Mouse (Mus musculus) heart, adult 2 months (tissue): ENCODE measurements around the gene Camta1. TPM values are rescaled to one million over a fixed set of nuclear protein-coding genes. Genes with fewer than 3 reads are reported as not detected.

ENCODE experiments used
- DNase-seq, 2 experiments: peaks; one replicate each; pipeline ENCODE4 v3.0.0; 2021
- H3K27ac ChIP-seq: fragments of 200-600 bp; 2 replicates; pipeline ENCODE4 v1.8.1; 2022
- H3K27me3 ChIP-seq: fragments of 200-500 bp; 2 replicates; pipeline ENCODE4 v1.6.1; 2012; ENCODE audit warnings: mild to moderate bottlenecking, low read length, inconsistent platforms, mixed read lengths; ENCODE audit not compliant: control insufficient read depth, insufficient read depth
- H3K36me3 ChIP-seq: fragments of 200-500 bp; 2 replicates; pipeline ENCODE4 v1.6.1; 2012; ENCODE audit warnings: low read length, inconsistent platforms; ENCODE audit not compliant: control insufficient read depth, insufficient read depth
- H3K4me1 ChIP-seq: fragments of 200-500 bp; 2 replicates; pipeline ENCODE4 v1.6.1; 2011; ENCODE audit warnings: low read length; ENCODE audit not compliant: control insufficient read depth, insufficient read depth
- H3K4me3 ChIP-seq: fragments of 200-600 bp; 2 replicates; pipeline ENCODE4 v1.8.1; 2022
- H3K79me2 ChIP-seq: fragments of 200-500 bp; replicated peaks from 2 replicates; pipeline ENCODE4 v1.6.1; 2012; ENCODE audit warnings: mild to moderate bottlenecking, inconsistent platforms, low read length, moderate library complexity, mixed read lengths; ENCODE audit not compliant: control insufficient read depth, insufficient read depth
- H3K9ac ChIP-seq: fragments of 200-500 bp; 2 replicates; pipeline ENCODE4 v1.6.1; 2012; ENCODE audit warnings: low read depth, mild to moderate bottlenecking, control low read depth, inconsistent platforms, low read length, mixed read lengths
- CTCF ChIP-seq: fragments of 200-600 bp; IDR thresholded peaks from 2 replicates; pipeline ENCODE4 v1.8.1; 2022; ENCODE audit warnings: antibody characterized with exemption, mild to moderate bottlenecking, moderate library complexity
- EP300 ChIP-seq: fragments of 200-500 bp; IDR thresholded peaks from 2 replicates; pipeline ENCODE4 v1.6.1; 2011; ENCODE audit warnings: low read depth, low read length, control low read depth; ENCODE audit not compliant: insufficient read depth
- POLR2A ChIP-seq: fragments of 200-500 bp; IDR thresholded peaks from 2 replicates; pipeline ENCODE4 v1.6.1; 2011; ENCODE audit warnings: mild to moderate bottlenecking, low read depth, low read length, control low read depth; ENCODE audit not compliant: insufficient read depth
- WGBS: fragments of 180-500 bp; shearing (Covaris S2); methylation state at CpG from one replicate; pipeline ENCODE4 v1.1.7; 2018; 5-methylcytosine and 5-hydroxymethylcytosine counted together
- intact Hi-C: fragments of 180-260 bp; cut with DNase I; formaldehyde crosslinking; loops from one replicate; pipeline ENCODE4 v1.15.1; 2025
- polyA plus RNA-seq: library from polyadenylated mRNA; depleted of rRNA; stranded (reverse); fragments of >200 nt; gene quantifications from 2 replicates; pipeline ENCODE4 v1.2.3, GENCODE M21; 2012
- total RNA-seq, 2 experiments: library from RNA; stranded (reverse); gene quantifications; 2 replicates each; pipeline ENCODE4 v1.2.3; 2021

The Camta1 gene
- total and polyA plus RNA-seq, 3 experiments = 39.4 to 234 (median 208) TPM

- H3K9ac ChIP-seq = no peak overlapping the region
- intact Hi-C loops = no loop called here
- H3K4me3 ChIP-seq = no peak overlapping the region
- H3K36me3 ChIP-seq = no peaks in the 10 kb centered on the region
- no peak for DNase-seq
- no peaks in the 10 kb centered on the region for H3K4me1 ChIP-seq
- H3K27ac ChIP-seq = no peak overlapping the region
- no peaks in the 10 kb centered on the region for H3K27me3 ChIP-seq
- TF ChIP-seq POLR2A (no peak), EP300 (no peak), CTCF (no peak)
- no peaks in the 10 kb centered on the region for H3K79me2 ChIP-seq
- 46% methylated on average over 14 of the region's 14 CpGs for WGBS
Observed at GRCm38 (mm10) chr4:151876400-151876799, 14.7 kb upstream of the Camta1 start.

GRCm38 (mm10) chr4:151863511-151863910 is 1.8 kb upstream of the Camta1 start:
- Histone ChIP-seq H3K4me3 (peak overlapping the region; percentile 76), H3K27me3 (no peaks in the 10 kb centered on the region), H3K27ac (peak overlapping the region; percentile 97), H3K36me3 (peaks cover 9% of the 10 kb centered on the region), H3K4me1 (peaks cover 6% of the 10 kb centered on the region), H3K9ac (no peak overlapping the region), H3K79me2 (peaks cover 1% of the 10 kb centered on the region; the same call in 1 of the 2 replicates)
- no peak for TF ChIP-seq EP300
- no peak for TF ChIP-seq CTCF
- no peak for TF ChIP-seq POLR2A
- 56% methylated on average over 9 of the region's 9 CpGs for WGBS
- no peak for DNase-seq
- intact Hi-C loops = loop anchor here (2.0 kb wide), 2 partner anchors 35 to 57 kb away; no protein-coding TSS in a partner anchor

GRCm38 (mm10) chr4:151861471-151861805 is 238 bp downstream of the Camta1 start:
- WGBS = 1% methylated on average over 40 of the region's 58 CpGs
- no peak for TF ChIP-seq EP300
- TF ChIP-seq POLR2A = no peak
- TF ChIP-seq CTCF = no peak
- no peaks in the 10 kb centered on the region for H3K27me3 ChIP-seq
- H3K9ac ChIP-seq = peak overlapping the region; percentile 97
- H3K79me2 ChIP-seq = peaks cover 2% of the 10 kb centered on the region; the same call in 1 of the 2 replicates
- peaks cover 8% of the 10 kb centered on the region for H3K4me1 ChIP-seq
- peak in 1 of 2 experiments; percentile 100 for DNase-seq
- peak overlapping the region; percentile 80 for H3K27ac ChIP-seq
- peaks cover 9% of the 10 kb centered on the region for H3K36me3 ChIP-seq
- intact Hi-C loops = no loop called here
- H3K4me3 ChIP-seq = peak overlapping the region; percentile 56

- DNase-seq = peak; percentile 59 to 68
- Histone ChIP-seq H3K4me3 (peak overlapping the region; percentile 62), H3K79me2 (peaks cover 5% of the 10 kb centered on the region; the same call in 1 of the 2 replicates), H3K9ac (peak overlapping the region; percentile 92), H3K4me1 (peaks cover 8% of the 10 kb centered on the region), H3K27ac (peak overlapping the region; percentile 84), H3K36me3 (peaks cover 9% of the 10 kb centered on the region), H3K27me3 (no peaks in the 10 kb centered on the region)
- intact Hi-C loops = no loop called here
- TF ChIP-seq POLR2A = no peak
- peak; percentile 57 for TF ChIP-seq CTCF
- 1% methylated on average over 40 of the region's 63 CpGs for WGBS
Observed at GRCm38 (mm10) chr4:151860441-151861331, 990 bp downstream of the Camta1 start.

- peaks cover 10% of the 10 kb centered on the region for H3K4me1 ChIP-seq
- peaks cover 7% of the 10 kb centered on the region; the same call in 1 of the 2 replicates for H3K79me2 ChIP-seq
- no peaks in the 10 kb centered on the region for H3K27me3 ChIP-seq
- intact Hi-C loops = no loop called here
- WGBS = 26% methylated on average over 7 of the region's 7 CpGs
- peak overlapping the region; percentile 40; the same call in 1 of the 2 replicates for H3K9ac ChIP-seq
- H3K27ac ChIP-seq = peak overlapping the region; percentile 15
- H3K36me3 ChIP-seq = peaks cover 10% of the 10 kb centered on the region
- TF ChIP-seq CTCF = no peak
- TF ChIP-seq EP300 = no peak
- no peak overlapping the region for H3K4me3 ChIP-seq
- DNase-seq = no peak
Observed at GRCm38 (mm10) chr4:151859275-151859674, 2.4 kb downstream of the Camta1 start.

GRCm38 (mm10) chr4:151853949-151854348 is 7.7 kb downstream of the Camta1 start:
- Histone ChIP-seq H3K9ac (no peak overlapping the region), H3K27ac (no peak overlapping the region), H3K79me2 (peaks cover 10% of the 10 kb centered on the region), H3K4me1 (peaks cover 15% of the 10 kb centered on the region), H3K4me3 (no peak overlapping the region), H3K27me3 (no peaks in the 10 kb centered on the region), H3K36me3 (peaks cover 23% of the 10 kb centered on the region)
- intact Hi-C loops = loop anchor here (1.0 to 5.0 kb wide), 4 partner anchors 75 to 697 kb away; no protein-coding TSS in a partner anchor
- no peak for DNase-seq
- 20% methylated on average over 3 of the region's 3 CpGs for WGBS
- TF ChIP-seq EP300 = no peak
- TF ChIP-seq POLR2A = no peak
- peak; percentile 78 for TF ChIP-seq CTCF
